27 mouse cellular contexts compared by ENCODE assay signal in the genomic region with DNA sequence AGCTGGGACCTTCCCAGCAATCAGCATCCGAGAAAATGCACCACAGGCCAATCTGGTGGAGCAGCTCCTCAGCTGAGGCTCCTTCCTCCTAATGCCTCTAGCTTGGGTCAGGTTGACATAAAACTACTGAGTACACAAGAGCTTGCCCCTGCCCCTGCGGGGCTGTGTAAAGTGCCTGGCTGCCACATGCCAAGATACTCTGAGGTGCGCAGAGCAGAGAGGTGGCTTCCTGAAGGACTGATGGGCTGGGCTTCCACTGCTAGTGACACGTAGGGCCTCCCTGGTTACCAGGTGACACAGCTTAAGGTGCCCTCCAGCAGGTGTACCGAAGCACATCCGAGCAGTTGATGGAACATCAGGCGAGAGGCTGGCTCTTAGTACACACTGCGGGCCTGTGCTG. TPM values are rescaled to one million over a fixed set of nuclear protein-coding genes. Genes with fewer than 3 reads are reported as not detected.
A peak's percentile ranks its signal among the peaks of the same experiment; 100 is the strongest.
DNase-seq lines count a peak whose midpoint lies in the region; ATAC-seq and TF ChIP-seq lines count a peak whose summit lies in the region.
"Had no signal": no experiment of that assay in that cellular context is flagged by ENCODE, and none has a peak within 500 bp of the region (broad histone marks: within the 10 kb centered on the region; RNA-seq: fewer than 3 reads in every experiment).

No protein-coding gene starts in this region.

- H3K4me3 ChIP-seq in intestine, postnatal 0 days (ENCODE audit: low read depth, low read length): no peak overlapping the region
- no peak overlapping the region for H3K4me3 ChIP-seq in intestine, embryonic 16.5 days (ENCODE audit: low read length)
- no peak overlapping the region for H3K4me3 ChIP-seq in lung, postnatal 0 days (ENCODE audit: low read depth, low read length)
- no peak overlapping the region for H3K4me3 ChIP-seq in stomach, embryonic 15.5 days (replicated peaks)
- no peak overlapping the region for H3K4me3 ChIP-seq in stomach, postnatal 0 days (ENCODE audit: low read depth, low read length)
- H3K4me3 ChIP-seq in kidney, embryonic 15.5 days (replicated peaks): no peak overlapping the region
- H3K4me3 ChIP-seq: forebrain, embryonic 10.5 days; forebrain, embryonic 13.5 days; heart, embryonic 12.5 days; heart, embryonic 15.5 days; hindbrain, embryonic 12.5 days; hindbrain, embryonic 15.5 days had no signal

- 0 out of 2 replicates have a peak, but pooled peaks have one; percentile 5 for ATAC-seq in intestine, postnatal 0 days
- ATAC-seq in intestine, embryonic 16.5 days: no peak
- peak; percentile 43; the same call in 1 of the 2 replicates for ATAC-seq in lung, postnatal 0 days
- 0 out of 2 replicates have a peak, but pooled peaks have one; percentile 18 for ATAC-seq in stomach, embryonic 15.5 days (ENCODE audit: insufficient read depth, low FRiP score, low read depth)
- ATAC-seq in stomach, postnatal 0 days (ENCODE audit: low FRiP score, low TSS enrichment): peak; percentile 41; the same call in 1 of the 2 replicates
- ATAC-seq in kidney, embryonic 15.5 days (replicated peaks; ENCODE audit: low FRiP score): no peak
- ATAC-seq: activated CD4-positive, CD25-positive, alpha-beta regulatory T cell, adult 4 months; CD4-positive, CD25-positive, alpha-beta regulatory T cell, adult 4 months; forebrain, embryonic 13.5 days; forebrain, embryonic 16.5 days had no signal

- no peak overlapping the region for H3K27ac ChIP-seq in intestine, postnatal 0 days (ENCODE audit: low read depth, low read length)
- H3K27ac ChIP-seq in intestine, embryonic 16.5 days (ENCODE audit: low read length): no peak overlapping the region
- no peak overlapping the region for H3K27ac ChIP-seq in lung, postnatal 0 days (ENCODE audit: low read length)
- H3K27ac ChIP-seq in stomach, embryonic 15.5 days: no peak overlapping the region
- H3K27ac ChIP-seq in stomach, postnatal 0 days (replicated peaks): no peak overlapping the region
- H3K27ac ChIP-seq in kidney, embryonic 15.5 days: no peak overlapping the region
- H3K27ac ChIP-seq: forebrain, embryonic 10.5 days; forebrain, embryonic 13.5 days; heart, embryonic 15.5 days; hindbrain, embryonic 12.5 days; hindbrain, embryonic 15.5 days had no signal

- no peak overlapping the region for H3K4me2 ChIP-seq in intestine, postnatal 0 days (replicated peaks; ENCODE audit: low read depth)
- no peak overlapping the region for H3K4me2 ChIP-seq in intestine, embryonic 16.5 days (ENCODE audit: low read depth, low read length)
- H3K4me2 ChIP-seq in lung, postnatal 0 days (replicated peaks; ENCODE audit: low read depth, low read length): no peak overlapping the region
- no peak overlapping the region for H3K4me2 ChIP-seq in stomach, embryonic 15.5 days
- no peak overlapping the region for H3K4me2 ChIP-seq in stomach, postnatal 0 days (replicated peaks; ENCODE audit: low read depth)
- no peak overlapping the region for H3K4me2 ChIP-seq in kidney, embryonic 15.5 days
- H3K4me2 ChIP-seq: forebrain, embryonic 13.5 days; heart, embryonic 12.5 days; heart, embryonic 15.5 days; hindbrain, embryonic 12.5 days; hindbrain, embryonic 15.5 days had no signal

- no peaks in the 10 kb centered on the region for H3K9me3 ChIP-seq in intestine, postnatal 0 days (ENCODE audit: control insufficient read depth)
- no peaks in the 10 kb centered on the region; the same call in 1 of the 2 replicates for H3K9me3 ChIP-seq in intestine, embryonic 16.5 days (ENCODE audit: control insufficient read depth, low read length)
- H3K9me3 ChIP-seq in lung, postnatal 0 days (ENCODE audit: low read length): no peaks in the 10 kb centered on the region
- no peaks in the 10 kb centered on the region for H3K9me3 ChIP-seq in stomach, embryonic 15.5 days
- no peaks in the 10 kb centered on the region for H3K9me3 ChIP-seq in stomach, postnatal 0 days (ENCODE audit: control insufficient read depth, low read length)
- H3K9me3 ChIP-seq in kidney, embryonic 15.5 days (replicated peaks): no peaks in the 10 kb centered on the region
- H3K9me3 ChIP-seq: forebrain, embryonic 10.5 days; heart, embryonic 15.5 days; hindbrain, embryonic 12.5 days; hindbrain, embryonic 15.5 days had no signal

- DNase-seq in lung, postnatal 0 days (ENCODE audit: low spot score): no peak
- no peak for DNase-seq in lung, postnatal 25 days (ENCODE audit: low spot score)
- DNase-seq in stomach, postnatal 0 days (ENCODE audit: low spot score): no peak
- DNase-seq: adrenal gland, adult 8-10 months; adrenal gland, postnatal 25 days; cerebellum, adult 11-12 months; cerebellum, adult 8-10 months; cerebellum, postnatal 10 days; cerebellum, postnatal 36 days; embryo, embryonic 11 days; gastrocnemius, postnatal 25 days; heart, adult 18-20 months; heart, postnatal 10 days; heart, postnatal 36 days had no signal

- no peak for TF ChIP-seq CTCF in intestine, postnatal 0 days (IDR thresholded peaks at IDR 0.05; ENCODE audit: low read depth)
- TF ChIP-seq CTCF in lung, postnatal 0 days (IDR thresholded peaks at IDR 0.05): no peak
- no peak for TF ChIP-seq CTCF in stomach, postnatal 0 days (IDR thresholded peaks at IDR 0.05; ENCODE audit: low read depth)

- H3K9ac ChIP-seq in intestine, postnatal 0 days (ENCODE audit: low read depth, low read length): no peak overlapping the region
- H3K9ac ChIP-seq in intestine, embryonic 16.5 days (ENCODE audit: low read depth, low read length): no peak overlapping the region
- no peak overlapping the region for H3K9ac ChIP-seq in lung, postnatal 0 days (replicated peaks; ENCODE audit: low read depth)
- H3K9ac ChIP-seq in stomach, embryonic 15.5 days: no peak overlapping the region
- H3K9ac ChIP-seq in stomach, postnatal 0 days (ENCODE audit: low read length): no peak overlapping the region
- H3K9ac ChIP-seq in kidney, embryonic 15.5 days: no peak overlapping the region
- H3K9ac ChIP-seq: forebrain, embryonic 13.5 days; heart, embryonic 12.5 days; heart, embryonic 15.5 days; hindbrain, embryonic 12.5 days; hindbrain, embryonic 15.5 days had no signal

- 73% methylated on average over 8 of the region's 8 CpGs for WGBS in intestine, postnatal 0 days
- WGBS in intestine, embryonic 16.5 days: 84% methylated on average over 8 of the region's 8 CpGs
- 59% methylated on average over 8 of the region's 8 CpGs for WGBS in lung, postnatal 0 days
- 84% methylated on average over 8 of the region's 8 CpGs for WGBS in stomach, embryonic 15.5 days
- WGBS in stomach, postnatal 0 days: 76% methylated on average over 8 of the region's 8 CpGs
- WGBS in kidney, embryonic 15.5 days: 89% methylated on average over 8 of the region's 8 CpGs

- H3K27me3 ChIP-seq in intestine, postnatal 0 days (replicated peaks; ENCODE audit: control insufficient read depth, insufficient read depth, low read length): no peaks in the 10 kb centered on the region
- no peaks in the 10 kb centered on the region for H3K27me3 ChIP-seq in intestine, embryonic 16.5 days (replicated peaks; ENCODE audit: control insufficient read depth, insufficient read depth, low read length)
- H3K27me3 ChIP-seq in lung, postnatal 0 days (replicated peaks; ENCODE audit: insufficient read depth, low read length): no peaks in the 10 kb centered on the region
- H3K27me3 ChIP-seq in stomach, embryonic 15.5 days (replicated peaks): no peaks in the 10 kb centered on the region
- no peaks in the 10 kb centered on the region for H3K27me3 ChIP-seq in stomach, postnatal 0 days (ENCODE audit: control insufficient read depth, insufficient read depth, low read length)
- H3K27me3 ChIP-seq in kidney, embryonic 15.5 days: no peaks in the 10 kb centered on the region
- H3K27me3 ChIP-seq: forebrain, embryonic 13.5 days; heart, embryonic 12.5 days; heart, embryonic 15.5 days; hindbrain, embryonic 12.5 days; hindbrain, embryonic 15.5 days had no signal

- H3K36me3 ChIP-seq in intestine, postnatal 0 days (ENCODE audit: control insufficient read depth, insufficient read depth): 0 out of 2 replicates have a peak, but pooled peaks cover 4% of the 10 kb centered on the region
- no peaks in the 10 kb centered on the region for H3K36me3 ChIP-seq in intestine, embryonic 16.5 days (ENCODE audit: control insufficient read depth, insufficient read depth, low read length)
- H3K36me3 ChIP-seq in lung, postnatal 0 days (ENCODE audit: insufficient read depth, low read length): no peaks in the 10 kb centered on the region
- no peaks in the 10 kb centered on the region for H3K36me3 ChIP-seq in stomach, embryonic 15.5 days
- no peaks in the 10 kb centered on the region for H3K36me3 ChIP-seq in stomach, postnatal 0 days (ENCODE audit: control insufficient read depth, insufficient read depth, low read length)
- no peaks in the 10 kb centered on the region for H3K36me3 ChIP-seq in kidney, embryonic 15.5 days
- H3K36me3 ChIP-seq: forebrain, embryonic 10.5 days; heart, embryonic 15.5 days; hindbrain, embryonic 12.5 days; hindbrain, embryonic 15.5 days had no signal

- H3K4me1 ChIP-seq in intestine, postnatal 0 days (replicated peaks; ENCODE audit: control insufficient read depth, insufficient read depth, low read length): 0 out of 2 replicates have a peak, but pooled peaks cover 5% of the 10 kb centered on the region
- H3K4me1 ChIP-seq in intestine, embryonic 16.5 days (ENCODE audit: control insufficient read depth, insufficient read depth, low read length): peaks cover 34% of the 10 kb centered on the region
- peaks cover 11% of the 10 kb centered on the region; the same call in 1 of the 2 replicates for H3K4me1 ChIP-seq in lung, postnatal 0 days (ENCODE audit: insufficient read depth, low read depth, low read length)
- peaks cover 6% of the 10 kb centered on the region for H3K4me1 ChIP-seq in stomach, embryonic 15.5 days
- 0 out of 2 replicates have a peak, but pooled peaks cover 6% of the 10 kb centered on the region for H3K4me1 ChIP-seq in stomach, postnatal 0 days (replicated peaks; ENCODE audit: control insufficient read depth, insufficient read depth)
- peaks cover 29% of the 10 kb centered on the region for H3K4me1 ChIP-seq in kidney, embryonic 15.5 days

- TF ChIP-seq EP300 in lung, postnatal 0 days (IDR thresholded peaks at IDR 0.05): no peak
- no peak for TF ChIP-seq EP300 in stomach, postnatal 0 days (optimal IDR thresholded peaks at IDR 0.05)

RNA-seq across cellular contexts. Expression of gene Uaca, which starts 37.9 kb away (rescaled TPM):
- polyA plus RNA-seq in intestine, postnatal 0 days (2015; fragmentation: Nextera tagmentation; extraction: Ambion mirVana): 34.6 and 39.3 TPM in 2 replicates
- polyA plus RNA-seq in intestine, embryonic 16.5 days (2015; fragmentation: Nextera tagmentation; extraction: Ambion mirVana): 56.8 and 60.7 TPM in 2 replicates
- 23.5 and 25.9 TPM in 2 replicates for polyA plus RNA-seq in lung, postnatal 0 days (2015; fragmentation: Nextera tagmentation; extraction: Ambion mirVana)
- 35.9 and 36.1 TPM in 2 replicates for polyA plus RNA-seq in stomach, embryonic 15.5 days (2015; fragmentation: Nextera tagmentation; extraction: Ambion mirVana)
- 17.3 and 18.6 TPM in 2 replicates for polyA plus RNA-seq in stomach, postnatal 0 days (2015; fragmentation: Nextera tagmentation; extraction: Ambion mirVana)
- 33.5 and 36.2 TPM in 2 replicates for polyA plus RNA-seq in kidney, embryonic 15.5 days (2015; fragmentation: Nextera tagmentation; extraction: Ambion mirVana)
- polyA plus RNA-seq: activated CD4-positive, CD25-positive, alpha-beta regulatory T cell, adult 4 months; CD4-positive, CD25-positive, alpha-beta regulatory T cell, adult 4 months had no signal

Comparison
In these comparisons a context has a peak if more than half of its experiments do, and no peak if none do; other contexts are left out.
1. ATAC-seq: peak in intestine, postnatal 0 days (single experiment), lung, postnatal 0 days (single experiment), stomach, embryonic 15.5 days (single experiment) and stomach, postnatal 0 days (single experiment); none in intestine, embryonic 16.5 days (single experiment) and kidney, embryonic 15.5 days (single experiment).